Mouse (Mus musculus) embryo, embryonic 10 days (tissue): ENCODE data around the gene Cdk17.

Experiments
- DNase-seq: peaks from one replicate; pipeline ENCODE4 v3.0.0-alpha.2; 2015; ENCODE audit warnings: low spot score

Gene Cdk17

DNA sequence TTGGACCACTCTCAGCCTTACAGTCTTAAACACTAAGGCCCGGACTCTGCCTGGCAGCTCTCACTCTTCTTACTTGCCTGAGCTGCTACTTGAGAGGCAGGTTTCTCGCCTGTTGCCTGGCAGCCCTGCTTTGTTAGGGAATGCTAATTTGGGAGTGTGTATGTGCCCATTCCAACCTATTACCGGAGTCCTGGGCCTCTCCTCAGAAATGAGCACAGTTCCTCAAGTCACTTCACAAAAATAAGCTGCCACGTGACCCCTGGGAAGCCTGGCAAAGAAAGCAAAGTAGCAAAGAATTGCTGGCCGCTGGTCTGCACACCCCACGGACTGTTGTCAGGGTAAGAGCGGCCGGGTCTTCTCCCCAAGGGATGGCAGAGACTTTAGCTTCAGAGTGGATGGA, 102.8 kb downstream of the Cdk17 start:
- no peak for DNase-seq

DNA sequence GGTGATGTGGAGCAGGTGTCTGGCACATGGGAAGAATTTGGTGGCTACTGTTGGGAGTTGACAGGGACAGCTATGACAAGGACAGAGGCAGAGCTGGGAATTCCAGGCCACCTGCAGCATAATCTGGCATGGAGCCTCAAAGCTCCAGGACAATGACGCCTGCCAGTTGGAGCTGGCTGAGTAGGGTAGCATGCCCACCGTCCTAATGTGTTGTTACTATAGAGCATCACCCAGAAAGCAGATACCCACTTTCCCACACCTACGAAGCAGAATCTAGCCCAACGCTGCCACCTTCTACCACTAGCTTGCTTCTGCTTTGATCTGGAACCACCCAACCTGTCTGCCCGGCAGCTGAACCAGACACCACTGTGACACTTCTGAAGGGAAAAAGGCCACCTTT, 103.3 kb downstream of the Cdk17 start:
- no peak for DNase-seq

DNA sequence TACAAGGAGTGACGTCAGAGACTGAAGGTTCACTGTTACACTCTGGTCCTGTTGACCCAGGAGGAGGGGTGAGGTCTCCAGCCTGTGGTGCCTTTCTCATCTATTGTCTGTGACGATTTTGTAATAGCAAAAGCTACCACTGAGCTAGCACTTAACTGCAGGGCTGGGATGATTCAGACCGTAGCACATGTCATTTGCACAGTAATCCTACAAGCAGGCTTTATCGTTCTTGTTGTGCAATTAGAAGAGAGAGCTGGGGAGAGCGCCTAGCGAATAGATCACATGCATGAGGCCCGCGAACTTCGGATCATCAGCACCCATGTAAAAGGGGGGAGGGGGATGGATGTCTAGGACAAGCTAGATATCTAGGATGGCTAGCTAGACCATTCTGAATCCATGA, 105.2 kb downstream of the Cdk17 start:
- no peak for DNase-seq

DNA sequence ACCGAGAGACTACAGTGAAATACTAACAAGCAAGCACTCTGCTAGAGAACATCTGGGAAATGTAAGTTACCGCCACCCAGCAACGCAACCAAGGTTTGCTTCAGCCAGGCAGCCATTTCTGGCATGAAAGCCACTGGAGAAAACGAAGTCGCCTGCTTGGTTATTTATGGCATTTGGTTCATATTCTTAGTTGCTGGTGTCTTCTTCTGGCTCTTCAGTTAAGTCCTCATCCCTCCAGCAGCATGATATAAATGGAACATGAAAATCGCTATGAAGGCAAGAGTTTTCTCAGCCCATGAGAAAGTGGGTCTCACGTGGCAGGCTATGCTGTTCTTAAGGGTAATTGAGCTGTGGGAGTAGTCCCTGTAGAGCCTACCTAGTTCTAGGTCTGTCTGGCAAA, 105.8 kb downstream of the Cdk17 start:
- DNase-seq: no peak

DNA sequence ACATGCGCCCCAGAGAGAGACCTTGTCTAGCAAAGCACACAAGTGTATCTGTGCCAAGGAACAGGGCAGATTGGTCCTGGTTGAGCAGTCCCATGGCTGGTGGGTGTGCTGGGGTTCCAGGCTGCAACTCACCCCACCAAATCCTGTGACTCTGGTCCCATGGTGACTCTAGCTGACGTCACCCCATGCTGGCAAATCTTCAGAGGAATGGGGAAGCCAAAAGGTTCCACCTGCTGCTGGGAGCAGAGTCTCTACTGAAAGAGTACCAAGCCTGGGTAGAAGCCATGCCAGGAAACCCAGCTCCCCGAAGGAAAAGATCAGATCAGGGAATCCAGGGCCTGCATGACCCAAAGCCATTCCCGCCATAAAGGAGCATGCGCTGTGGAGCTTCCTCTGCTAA, 106.8 kb downstream of the Cdk17 start:
- no peak for DNase-seq

DNA sequence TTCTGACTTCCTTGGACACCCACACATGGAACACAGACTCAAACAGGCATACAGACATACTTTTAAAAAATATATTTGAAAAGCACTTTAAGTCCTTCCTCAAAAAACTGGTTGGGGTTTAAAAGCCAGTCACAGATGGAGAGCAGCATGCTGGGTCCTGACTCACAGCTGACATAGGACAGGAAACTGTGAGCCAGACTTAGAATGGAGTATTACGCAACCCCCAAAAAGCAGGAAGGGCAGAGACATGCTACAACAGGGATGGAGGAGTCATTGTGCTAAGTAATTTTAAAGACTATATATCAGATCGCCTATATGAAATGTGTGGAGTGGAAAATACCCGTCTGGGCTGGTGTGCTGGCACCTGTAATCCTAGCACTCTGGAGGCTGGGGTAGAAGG, 107.7 kb downstream of the Cdk17 start:
- no peak for DNase-seq

DNA sequence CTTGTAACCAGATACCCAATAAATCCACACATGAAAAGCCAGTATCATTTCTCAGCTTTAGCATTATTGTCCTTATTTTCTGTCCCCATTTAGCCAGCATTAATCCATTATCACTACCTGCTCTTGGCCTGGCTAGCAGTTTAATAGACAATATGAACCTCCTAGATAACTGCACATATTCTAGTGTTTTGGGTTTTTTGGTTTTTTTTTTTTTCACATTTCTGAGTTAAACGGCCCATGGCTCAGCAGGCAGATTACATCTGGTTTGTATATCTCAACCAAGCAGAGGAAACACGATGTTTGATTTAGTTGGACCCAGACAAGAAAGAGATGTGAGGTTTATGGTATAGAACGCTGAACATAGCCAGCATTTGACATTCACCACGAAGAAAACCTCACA, 109.1 kb downstream of the Cdk17 start:
- DNase-seq: no peak

DNA sequence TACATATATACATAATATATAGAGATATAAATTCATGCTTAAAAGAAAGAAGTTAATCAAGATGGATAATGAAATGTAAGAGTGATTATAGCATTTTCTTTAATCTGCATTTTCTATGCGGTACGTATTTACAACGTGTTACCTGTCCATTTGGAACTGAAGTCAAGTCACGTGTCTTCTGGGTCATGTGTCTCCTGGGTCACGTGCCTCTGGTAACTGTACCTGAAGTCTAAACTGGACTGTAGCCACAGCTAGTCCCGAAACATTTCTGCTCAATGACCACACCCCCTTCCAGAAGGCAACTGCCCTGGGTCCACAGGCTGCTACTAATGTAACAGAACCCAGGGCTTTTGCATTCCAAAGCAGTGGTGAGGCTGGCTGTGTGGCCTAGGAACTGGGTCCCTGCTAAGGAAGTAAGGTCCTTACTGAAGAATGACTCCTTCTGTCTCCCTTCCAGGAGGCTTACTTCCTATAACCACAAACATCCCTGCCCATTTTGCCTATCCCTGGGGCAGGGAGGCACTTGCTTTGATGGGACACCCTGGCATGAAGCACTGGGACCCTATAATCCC, 110.3 kb downstream of the Cdk17 start:
- no peak for DNase-seq

DNA sequence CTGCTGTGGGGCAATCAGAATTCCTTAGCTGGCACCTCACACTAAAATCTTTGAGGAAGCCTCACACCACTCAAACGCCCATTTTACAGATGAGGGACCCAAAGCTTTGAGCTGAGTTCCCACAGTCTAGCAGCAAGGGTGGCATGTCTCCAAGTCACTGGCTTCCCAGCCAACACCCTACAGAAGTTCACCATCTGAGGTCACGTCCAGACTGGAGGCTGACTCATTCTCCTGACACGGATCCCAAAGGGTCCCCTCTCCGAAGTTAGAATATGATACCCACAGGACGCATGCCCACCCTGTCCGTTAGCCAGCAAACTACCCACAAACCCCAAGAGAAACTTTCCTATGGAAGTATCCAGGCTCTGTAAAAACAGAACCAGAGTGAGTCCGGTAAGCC, 111.2 kb downstream of the Cdk17 start:
- DNase-seq: no peak

DNA sequence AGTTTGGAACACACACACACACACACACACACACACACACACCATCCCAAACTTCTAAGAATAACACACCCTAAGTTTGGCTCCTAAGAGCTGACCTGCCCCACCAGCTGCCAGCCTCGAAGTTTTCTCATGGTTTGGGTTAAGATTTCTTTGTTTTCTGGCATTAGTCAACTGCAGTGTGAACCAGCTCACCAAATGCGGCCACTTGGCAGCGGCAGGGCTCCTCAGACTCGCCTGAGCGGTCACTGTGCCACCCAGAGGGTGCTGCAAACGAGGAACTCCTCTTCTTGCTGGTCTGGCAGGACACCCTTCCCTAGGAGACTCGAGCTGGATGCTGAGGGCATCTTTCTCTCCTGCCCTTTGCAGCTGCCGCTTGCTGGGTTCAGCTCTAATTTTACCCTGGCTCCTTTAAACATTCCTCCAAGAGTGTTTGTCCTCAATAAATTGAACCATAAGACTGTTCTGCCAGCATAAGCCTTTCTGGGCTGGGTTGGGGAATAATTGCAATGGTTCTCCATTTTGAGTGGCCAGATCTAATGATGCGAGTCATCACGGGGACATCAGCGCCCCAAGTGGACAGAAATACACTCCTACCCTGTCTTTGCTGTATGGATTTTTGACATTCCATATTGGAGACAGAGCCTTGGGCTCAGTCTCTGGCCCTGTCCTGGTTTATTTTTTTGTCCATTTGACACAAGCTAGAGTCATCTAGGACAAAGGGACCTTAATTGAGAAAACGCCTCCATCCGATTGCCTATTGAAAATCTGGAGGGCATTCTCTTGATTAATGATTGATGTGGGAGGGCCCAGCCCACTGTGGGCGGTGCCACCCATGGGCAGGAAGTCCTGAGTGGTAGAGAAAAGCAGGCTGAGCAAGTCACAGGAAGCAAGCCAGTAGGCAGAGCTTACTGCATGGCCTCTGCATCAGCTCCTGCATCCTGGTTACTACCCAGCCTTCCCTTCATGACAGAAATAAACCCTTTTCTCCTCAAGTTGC, 112.6 kb downstream of the Cdk17 start:
- DNase-seq: no peak

DNA sequence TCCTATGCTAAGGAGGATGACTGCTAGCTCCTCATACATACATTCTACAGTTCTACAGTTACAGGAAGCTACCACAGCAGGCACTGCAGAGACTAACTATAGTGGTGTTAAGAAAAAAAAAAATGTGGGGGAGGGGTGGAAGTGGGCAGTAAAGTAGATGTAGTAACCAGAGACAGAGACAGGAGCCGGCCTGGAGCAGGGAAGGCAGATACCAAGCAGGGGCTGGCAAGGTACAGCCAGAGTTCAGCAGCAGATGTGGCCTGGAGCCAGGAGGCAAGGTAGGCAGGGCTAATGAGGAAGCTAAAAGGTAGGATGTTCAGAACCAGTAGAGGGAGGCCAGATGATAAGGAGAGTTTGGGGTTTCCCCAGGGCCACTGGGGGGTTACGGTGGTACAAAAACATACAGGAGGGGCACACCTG, 113.6 kb downstream of the Cdk17 start:
- DNase-seq: no peak

DNA sequence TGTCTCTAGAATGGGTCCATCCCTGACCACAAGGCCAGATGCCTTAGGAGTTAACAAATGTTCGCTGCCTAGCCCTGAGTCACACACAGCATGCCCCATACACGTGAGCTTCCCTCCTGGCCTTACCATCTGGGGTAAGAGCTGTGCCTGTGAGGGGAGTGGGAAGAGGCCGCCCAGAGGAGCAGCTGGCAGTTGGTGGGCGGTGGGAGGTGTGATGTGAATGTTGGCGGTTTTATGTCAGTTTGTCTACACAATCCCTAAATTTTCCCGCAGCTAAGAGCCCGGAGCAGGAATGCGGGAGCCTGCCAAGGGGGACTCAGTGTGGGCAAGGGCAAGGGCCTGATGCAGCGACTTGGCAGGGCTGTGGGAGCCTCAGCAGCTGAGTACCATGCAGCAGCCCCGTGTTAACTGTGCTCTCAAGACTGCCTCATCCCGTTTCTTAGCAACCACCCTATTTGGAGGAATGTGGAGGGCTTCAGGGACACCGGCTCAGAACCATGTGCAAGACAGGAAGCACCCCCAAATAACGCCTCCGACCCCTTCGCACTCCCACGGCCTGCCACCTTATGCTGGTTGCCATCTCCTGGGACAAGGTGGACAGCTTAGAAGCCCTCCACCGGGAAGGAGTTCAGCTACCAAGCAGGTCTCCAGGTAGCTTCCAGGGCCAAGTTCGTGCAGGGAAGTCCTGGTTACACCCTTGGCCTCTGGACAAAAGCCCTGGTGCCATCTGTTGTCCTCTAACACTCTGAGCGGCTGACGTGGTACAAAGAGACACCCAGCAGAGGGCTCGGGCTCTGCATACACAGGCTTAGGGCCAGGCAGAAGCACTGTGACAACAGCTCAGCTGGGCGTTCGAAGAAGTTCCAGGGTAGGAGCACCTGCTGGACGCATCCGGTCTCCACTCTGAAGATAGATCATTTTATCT, 114.8 kb downstream of the Cdk17 start:
- no peak for DNase-seq

DNA sequence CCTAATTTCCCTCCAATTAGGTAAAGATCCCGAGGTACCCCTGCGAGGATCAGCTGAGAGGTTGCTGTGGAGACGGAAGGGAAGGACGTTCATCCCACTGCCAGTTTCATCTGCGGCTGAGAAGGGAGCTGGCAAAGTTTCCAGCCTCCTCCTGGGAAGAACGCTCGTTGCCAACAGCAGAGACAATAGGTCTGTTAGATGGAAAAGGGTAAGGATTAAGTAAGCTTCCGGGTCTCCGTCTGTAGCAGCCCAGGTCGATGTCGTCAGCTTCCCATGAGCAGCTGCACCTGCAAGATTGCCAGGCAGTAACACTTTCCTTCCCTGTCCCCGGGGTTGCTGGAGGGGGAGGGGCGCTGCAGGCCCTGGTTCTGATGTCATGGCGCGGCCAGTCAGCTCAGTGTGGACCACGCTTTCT, 115.7 kb downstream of the Cdk17 start:
- DNase-seq: peak; percentile 53

DNA sequence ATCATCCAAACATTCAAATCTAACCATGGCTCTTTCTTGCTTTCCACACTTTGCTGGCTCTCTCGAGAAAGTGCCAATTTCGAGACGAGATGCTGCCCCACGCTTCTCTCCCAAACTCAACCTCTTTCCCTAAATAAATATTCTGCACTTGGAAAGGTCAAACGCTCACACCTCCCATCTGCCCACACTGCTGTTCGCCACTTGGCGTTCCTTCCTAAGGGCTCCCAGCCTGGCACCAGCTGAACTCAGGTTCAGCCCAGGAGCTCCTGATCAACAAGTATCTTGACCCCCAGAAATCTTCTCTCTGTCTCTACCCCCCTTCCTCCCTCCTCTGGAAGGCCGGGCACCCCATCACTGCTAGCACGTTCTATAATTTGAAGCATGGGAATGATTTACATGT, 116.2 kb downstream of the Cdk17 start:
- no peak for DNase-seq

DNA sequence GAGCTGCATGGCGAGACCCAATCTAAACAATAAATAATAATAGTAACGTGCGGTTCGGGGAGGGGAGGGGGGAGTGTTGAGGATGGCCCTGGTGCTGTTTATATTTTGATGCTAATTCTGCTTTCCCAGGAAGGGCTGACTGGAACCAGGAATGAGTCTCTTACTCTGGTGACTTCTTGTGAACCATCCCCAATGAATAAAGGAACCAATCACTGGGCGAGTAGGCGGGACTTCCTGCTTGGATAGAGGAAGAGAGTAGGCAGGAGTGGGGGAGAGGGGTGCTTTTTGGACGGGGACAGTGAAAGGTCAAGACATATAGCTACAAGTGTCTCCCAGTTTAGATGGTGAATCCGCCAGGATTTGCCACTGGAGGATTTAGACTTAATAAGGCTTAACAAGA, 117.7 kb downstream of the Cdk17 start:
- DNase-seq: no peak

DNA sequence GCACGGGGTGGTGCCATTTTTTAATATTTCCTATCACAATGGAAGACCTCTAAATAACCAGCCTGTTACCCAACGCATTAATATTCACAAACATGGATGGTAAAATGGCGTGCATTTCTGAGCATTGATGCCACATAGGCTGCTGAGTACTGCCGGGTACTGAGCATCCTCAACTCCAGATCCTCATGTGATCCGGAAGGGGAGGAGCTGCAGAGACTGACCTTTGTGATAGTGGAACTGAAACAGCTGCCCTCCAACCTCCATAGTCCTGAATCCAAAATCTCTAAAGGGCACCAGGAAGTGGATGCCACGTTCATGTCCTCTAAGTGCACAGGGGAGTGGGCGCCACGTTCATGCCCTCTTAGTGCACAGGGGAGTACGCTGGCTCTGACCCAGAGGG, 118.4 kb downstream of the Cdk17 start:
- no peak for DNase-seq

DNA sequence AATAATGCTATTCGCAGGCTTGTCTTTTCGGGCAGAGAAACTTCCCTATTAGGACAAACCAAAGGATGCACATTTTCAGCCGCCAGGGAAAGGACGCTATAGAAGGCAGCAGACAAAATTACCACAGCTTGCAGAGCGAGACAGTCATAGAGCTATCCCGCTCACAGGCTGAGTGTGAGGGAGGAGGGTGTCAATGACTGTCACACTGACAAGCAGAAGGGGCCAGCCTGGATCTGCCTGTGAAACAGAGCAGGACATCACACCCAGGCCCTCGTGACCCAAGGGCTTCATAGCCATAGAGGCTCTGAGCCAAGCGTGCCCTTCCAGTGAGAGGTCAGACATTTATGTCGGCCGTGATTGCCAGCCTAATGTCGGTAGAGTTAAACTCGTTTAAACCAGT, 119.9 kb downstream of the Cdk17 start:
- DNase-seq: no peak

DNA sequence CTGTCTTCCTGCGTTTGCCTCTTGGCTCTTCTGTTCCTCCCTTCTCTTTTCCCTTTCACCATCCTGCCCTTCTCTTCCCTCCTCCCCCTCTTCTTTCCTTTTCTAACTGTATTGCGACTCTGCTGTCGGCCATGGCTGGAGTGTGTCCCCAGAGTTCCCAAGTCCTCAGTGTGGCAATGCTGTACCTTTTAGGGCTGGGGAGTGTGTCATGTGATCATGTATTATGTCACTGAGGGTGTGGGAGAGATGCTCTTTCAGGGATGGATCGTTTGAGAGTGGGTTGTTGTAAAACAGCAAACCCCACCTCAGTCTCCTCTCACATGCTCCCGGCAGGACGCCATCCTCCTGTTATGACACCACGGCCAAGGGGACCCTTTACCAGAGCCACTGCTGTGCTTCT, 120.4 kb downstream of the Cdk17 start:
- DNase-seq: no peak

DNA sequence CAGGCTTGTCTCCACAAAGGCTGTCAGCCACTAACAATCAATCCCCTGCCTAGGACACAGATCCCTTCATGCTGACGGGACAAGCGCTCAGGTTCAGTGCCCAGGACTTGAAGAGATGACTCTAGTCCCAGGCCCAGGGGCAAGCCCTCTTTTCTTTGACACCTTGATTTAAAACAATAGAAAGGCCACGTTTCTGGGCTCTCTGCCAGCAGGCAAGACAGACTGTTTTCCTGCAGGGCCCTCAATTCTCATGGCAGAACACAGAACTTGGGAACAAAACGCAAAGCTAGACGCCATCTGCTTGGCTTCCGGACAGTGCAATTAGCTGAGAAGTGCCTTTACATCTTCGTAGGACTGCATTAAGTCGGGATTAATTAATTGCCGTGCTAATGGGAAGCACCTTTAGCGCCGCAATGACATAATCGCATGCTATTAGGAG, 121.9 kb downstream of the Cdk17 start:
- DNase-seq: no peak

DNA sequence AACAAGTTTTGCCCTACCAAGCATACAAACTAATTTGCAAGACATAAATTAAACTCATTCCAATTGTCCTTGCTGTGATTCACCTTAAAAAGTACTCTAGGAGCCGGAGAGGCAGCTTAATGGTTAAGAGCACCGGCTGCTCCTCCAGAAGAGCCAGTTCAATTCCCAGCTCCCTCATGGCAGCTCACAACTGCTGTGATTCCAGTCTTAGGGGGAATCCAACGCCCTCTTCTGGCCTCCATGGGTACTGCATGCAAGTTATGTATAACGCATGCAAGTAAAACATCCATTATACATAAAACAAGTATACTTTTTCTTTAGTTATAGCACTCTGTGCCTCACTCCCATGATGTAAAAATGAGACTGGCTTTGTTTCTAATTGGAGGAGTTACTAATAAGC, 122.6 kb downstream of the Cdk17 start:
- DNase-seq: no peak

DNA sequence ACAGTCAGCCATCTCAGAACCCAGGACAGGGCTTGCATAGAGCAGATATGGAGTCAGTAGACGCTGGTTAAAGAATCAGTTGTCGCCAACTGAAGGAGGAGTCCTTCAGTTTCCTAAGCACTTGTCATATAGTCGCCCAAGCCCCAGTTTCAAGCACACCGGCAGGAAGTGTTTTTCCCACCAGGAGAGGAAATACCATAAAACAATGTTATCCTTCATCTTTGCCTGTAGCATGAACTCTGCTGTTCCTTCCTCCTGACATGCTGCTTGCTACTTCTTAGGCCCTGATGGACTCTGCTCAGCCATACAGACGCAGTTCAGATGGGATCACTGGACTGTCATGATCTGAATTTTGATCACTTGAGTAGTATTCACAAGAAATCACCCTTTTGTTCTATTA, 124.8 kb downstream of the Cdk17 start:
- no peak for DNase-seq

DNA sequence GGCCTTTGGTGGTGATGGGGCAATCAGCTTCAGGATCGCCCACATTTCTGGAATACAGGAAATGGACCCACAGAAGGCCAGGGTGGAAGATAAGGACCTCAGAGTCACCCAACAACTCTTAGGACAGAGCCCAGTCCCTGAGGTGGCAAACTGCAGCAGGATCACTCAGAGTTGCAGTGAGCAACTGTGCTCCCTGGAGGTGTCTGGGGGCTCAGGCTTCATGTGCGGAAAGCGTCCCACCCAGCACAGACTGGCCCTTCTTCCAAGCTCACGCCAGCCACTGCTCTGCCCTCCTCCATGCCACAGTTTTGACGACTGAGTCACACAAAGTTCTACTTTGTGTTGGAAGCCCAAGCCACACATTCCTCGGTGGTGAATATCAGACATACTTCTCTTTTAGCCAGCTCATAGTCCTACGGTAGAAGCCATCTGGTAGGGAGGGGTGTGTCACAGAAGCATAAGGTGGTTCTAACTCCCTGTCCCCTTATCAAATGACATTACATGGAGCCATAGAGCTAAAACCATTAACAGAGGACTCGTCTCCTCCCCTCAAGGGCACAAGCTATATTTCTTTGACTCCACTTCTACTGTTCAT, 127.0 kb downstream of the Cdk17 start:
- no peak for DNase-seq
